Mouse (Mus musculus): ENCODE measurements around the gene Insl6.

Gene Insl6
- long read RNA-seq, experiment 1, partial matches to known transcripts = 0 of 2 reads
- long read RNA-seq, experiment 1, other reads (novel, unspliced or antisense) = 0 of 2 reads
- long read RNA-seq, experiment 2 = 0 reads

DNA sequence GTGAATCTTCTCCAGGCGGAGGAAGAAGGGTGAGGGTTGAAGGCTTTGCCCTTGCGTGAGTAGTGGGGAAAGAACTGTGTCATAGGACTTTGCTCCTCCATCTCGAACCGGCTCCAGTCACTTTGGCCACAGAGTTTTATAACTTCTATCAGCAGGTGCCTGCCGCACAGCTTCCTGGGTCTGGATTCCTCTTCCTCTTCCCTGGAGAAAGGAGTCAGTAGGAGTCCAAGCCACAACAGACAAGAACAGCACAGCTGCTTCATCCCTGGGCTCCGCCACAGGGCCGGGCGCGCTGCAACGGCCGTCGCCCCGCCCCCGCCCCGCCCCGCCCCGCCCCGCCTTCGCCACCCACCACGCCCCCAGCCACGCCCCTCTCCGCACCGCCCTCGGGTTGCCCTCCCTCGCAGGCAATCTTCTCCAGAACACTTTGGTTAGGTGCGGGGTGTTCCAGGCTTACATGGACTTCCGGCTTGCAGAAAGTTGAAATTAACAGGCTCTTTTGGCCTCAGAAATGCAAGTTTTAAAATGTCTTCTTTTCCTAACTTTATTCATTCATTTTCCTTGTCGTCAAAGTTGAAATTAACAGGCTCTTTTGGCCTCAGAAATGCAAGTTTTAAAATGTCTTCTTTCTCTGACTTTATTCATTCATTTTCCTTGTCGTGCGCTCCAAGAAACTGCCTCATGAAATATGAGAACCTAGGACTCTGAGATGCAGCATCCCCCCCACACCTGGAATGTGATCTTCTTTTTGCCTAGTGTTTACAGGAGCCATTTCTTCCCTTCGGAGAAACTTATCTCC, at the start of gene Insl6:
Insl6 (minus strand) TSS at position 304 of the 799 bp plus-strand sequence.
- intact Hi-C loops (cut with DNase I) = no loop called here

- intact Hi-C loops (cut with DNase I) = no loop called here
These were observed 49.8 kb upstream of the Insl6 start for GRCm38 (mm10) chr19:29374947-29375346.

- intact Hi-C loops (cut with DNase I) = no loop called here
These were observed 48.3 kb upstream of the Insl6 start for GRCm38 (mm10) chr19:29373438-29373837.

- intact Hi-C loops (cut with DNase I) = no loop called here
These were observed 47.5 kb upstream of the Insl6 start for GRCm38 (mm10) chr19:29372621-29373020.

- intact Hi-C loops (cut with DNase I) = no loop called here
These were observed 47.0 kb upstream of the Insl6 start for GRCm38 (mm10) chr19:29372138-29372537.

- intact Hi-C loops (cut with DNase I) = no loop called here
These were observed 46.3 kb upstream of the Insl6 start for GRCm38 (mm10) chr19:29371284-29372081.

DNA sequence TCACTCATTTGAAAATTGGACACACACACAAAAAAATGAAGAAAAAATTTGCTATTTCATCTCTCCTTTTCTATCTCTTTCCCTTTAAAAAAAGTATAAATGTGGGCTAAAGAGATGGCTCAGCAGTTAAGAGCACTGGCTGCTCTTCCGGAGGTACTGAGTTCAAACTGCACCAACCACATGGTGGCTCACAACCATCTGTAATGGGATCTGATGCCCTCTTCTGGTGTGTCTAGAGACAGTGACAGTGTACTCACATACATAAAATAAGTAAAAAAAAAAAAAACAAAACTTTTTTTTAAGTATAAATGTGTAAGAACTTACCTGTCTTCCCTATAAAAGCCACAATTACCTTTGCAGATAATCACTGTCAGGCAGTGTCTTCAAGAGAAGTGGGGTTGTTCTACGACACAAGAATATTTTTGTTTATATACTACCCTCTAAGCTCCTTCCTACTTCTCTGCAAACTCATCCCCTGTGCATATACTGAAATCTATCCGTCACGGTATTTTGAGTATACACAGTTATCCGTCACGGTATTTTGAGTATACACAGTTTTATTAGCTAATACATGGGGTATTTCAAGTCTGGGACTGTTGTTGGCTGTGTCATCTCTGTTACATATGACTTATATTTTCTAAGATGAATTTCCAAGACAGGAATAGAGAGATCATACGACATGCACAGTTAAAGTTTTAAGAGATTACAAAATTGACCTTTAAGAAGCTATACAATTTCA, 45.6 kb upstream of the Insl6 start:
- intact Hi-C loops (cut with DNase I) = no loop called here

GRCm38 (mm10) chr19:29370112-29370511, 45.0 kb upstream of the Insl6 start:
- intact Hi-C loops (cut with DNase I) = no loop called here

- intact Hi-C loops (cut with DNase I) = no loop called here
These were observed 43.6 kb upstream of the Insl6 start for GRCm38 (mm10) chr19:29368671-29369309.

DNA sequence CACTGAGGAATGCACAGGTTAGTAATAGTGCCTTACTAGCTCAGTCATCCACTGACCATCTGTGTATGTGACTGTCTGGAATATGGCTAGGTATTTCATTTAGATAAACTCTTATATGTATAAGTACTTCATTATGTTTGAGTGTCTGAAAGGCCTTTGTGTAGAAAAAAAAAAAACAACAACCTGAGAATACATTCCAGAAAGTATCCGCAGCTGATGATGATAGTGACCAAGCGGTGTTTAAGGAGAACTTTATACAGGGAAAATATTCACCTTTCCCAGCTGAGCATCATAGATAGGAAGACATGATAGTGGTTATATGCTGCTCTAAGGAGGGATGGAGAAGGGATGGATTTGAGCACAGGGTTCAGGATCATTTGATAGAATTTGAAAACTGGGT, 42.9 kb upstream of the Insl6 start:
- intact Hi-C loops (cut with DNase I) = no loop called here

DNA sequence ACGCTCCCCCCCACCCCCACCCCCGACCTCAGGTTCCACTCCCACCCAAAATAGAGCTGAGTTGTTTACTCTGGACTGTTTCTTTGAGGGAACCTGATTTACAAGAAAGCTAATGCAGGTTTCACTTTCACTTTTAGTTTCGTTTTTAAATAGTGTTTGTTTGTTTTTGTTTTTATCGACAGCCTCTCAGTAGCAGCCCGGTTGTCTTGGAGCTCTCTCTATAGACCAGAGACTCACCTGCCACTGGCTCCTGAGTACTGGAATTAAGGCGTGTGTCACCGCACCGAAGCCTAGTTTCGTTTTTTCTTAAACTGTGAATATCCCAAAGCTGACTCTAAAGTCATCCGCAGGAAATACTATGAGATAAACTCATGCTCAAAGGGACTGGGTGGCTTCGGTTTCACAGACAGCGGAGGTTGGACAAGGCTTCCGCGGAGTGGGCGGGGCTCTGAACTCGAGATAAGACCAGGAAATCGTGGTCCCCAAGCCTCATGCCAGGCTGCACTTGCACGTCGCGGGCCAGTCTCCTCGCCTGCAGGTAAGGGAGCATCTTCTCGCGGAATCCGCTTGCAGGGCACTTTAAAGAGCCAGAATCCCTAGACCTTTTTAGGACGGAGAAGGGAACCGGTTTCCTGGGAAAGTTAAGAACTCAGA, 41.9 kb upstream of the Insl6 start, which contains the start of the genes Plgrkt and Cd274:
Plgrkt (minus strand) TSS at position 422 of the 654 bp plus-strand sequence.
Cd274 (plus strand) TSS at position 487 of the 654 bp plus-strand sequence.
- intact Hi-C loops (cut with DNase I) = no loop called here

GRCm38 (mm10) chr19:29366226-29366968, 41.2 kb upstream of the Insl6 start:
- intact Hi-C loops (cut with DNase I) = no loop called here

DNA sequence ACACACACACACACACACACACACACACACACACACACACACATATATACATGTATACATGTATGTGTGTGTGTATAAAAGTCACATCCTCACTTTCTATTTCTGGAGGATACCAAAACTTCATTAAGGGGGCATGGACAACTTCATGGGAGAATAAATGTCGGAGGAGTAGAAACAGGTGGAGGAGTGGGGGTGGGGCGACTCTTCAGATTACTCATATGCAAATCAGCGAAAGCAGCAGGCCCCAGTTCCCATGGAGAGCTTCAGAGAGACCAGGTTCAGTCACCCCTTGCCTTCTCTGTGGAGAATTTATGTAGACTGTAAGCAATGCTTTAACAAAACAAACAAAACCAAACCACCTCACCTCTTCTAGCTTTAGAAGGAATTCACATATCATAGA, 39.9 kb upstream of the Insl6 start:
- intact Hi-C loops (cut with DNase I) = no loop called here

GRCm38 (mm10) chr19:29364076-29364475, 38.9 kb upstream of the Insl6 start:
- intact Hi-C loops (cut with DNase I) = no loop called here

DNA sequence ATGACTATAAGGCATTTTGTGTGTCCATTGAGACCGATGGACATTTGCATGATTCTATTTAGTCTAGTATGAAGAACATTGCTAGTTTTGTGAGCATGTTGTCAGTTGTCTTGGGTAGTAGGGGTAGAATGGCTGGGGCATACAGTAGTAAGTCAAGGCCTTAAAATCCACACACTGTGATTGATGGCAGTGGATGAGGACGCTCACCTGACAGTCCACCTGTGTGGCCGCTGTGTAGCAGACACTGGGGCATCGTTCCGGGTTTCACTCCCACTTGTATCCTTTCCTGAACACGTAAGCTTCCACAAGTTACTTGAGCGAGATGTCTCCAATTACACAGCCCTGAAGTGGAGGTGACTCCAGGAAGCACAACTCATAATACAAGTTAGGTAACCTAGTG, 38.4 kb upstream of the Insl6 start:
- intact Hi-C loops (cut with DNase I) = no loop called here

- intact Hi-C loops (cut with DNase I) = no loop called here
These were observed 37.2 kb upstream of the Insl6 start for GRCm38 (mm10) chr19:29362173-29362930.

DNA sequence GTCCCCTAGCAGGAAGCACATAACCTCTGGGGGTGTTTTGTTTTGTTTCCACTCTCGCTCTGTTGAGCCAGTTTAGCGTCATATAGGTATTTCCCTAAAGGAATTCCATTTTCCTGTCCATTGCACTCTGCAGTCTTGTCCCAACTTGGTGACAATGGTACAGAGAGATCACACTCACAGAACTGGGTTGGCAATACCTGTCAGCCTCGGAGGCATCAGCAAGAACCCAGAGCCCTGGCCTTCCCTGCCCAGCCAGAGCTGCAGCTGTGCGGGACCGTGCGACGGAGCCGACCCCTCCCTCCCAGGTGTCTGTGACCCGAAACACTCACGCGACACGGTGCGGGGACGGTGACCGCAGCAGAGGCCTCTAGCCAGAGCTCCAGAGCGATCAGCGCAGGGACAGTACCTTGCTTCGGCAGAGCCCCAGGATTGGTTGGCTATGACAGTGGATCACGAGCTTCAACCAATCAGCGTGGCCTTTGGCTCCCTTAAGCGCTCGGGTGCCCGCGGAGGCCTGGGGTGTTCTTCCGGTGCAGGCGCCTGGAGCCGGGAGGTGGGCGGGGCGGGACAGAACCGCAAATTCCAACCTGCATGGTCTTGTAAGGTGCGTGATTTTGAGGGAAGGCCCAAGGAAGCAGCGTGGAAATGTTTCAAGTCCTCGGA, 36.4 kb upstream of the Insl6 start:
- intact Hi-C loops (cut with DNase I) = no loop called here

DNA sequence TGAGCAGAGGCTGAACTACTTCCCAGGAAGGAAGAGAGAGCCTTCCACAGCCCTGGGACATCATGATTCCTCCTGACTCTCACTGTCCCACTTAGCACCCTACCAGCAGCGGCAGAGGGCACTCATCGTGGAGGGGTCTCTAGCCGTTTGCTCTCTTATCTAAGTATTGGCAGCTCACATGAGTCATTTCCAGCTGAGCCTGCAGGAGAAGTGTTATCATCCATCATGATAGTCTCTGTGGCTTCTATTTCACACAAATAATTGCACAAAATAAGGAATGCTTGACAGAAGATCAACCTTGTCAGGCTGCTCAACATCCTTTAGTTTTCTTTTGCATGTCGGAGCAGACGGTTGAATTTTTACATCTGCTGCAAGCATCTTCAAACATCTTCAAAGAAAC, 35.1 kb upstream of the Insl6 start:
- intact Hi-C loops (cut with DNase I) = no loop called here
